Comparison of ENCODE assay signal across 8 mouse cellular contexts in genomic region chr8:84975434-84975833, GRCm38 (mm10). TPM values are rescaled to one million over a fixed set of nuclear protein-coding genes. Genes with fewer than 3 reads are reported as not detected.
DNase-seq lines count a peak whose midpoint lies in the region; ATAC-seq and TF ChIP-seq lines count a peak whose summit lies in the region.

No protein-coding gene starts in this region.

- TF ChIP-seq CTCF in liver, embryonic 14.5 days (IDR thresholded peaks at IDR 0.05; ENCODE audit: low read depth): peak; percentile 93

- no peak overlapping the region for H3K9ac ChIP-seq in midbrain, embryonic 15.5 days
- peak overlapping the region; percentile 53 for H3K9ac ChIP-seq in liver, embryonic 14.5 days (replicated peaks)
- H3K9ac ChIP-seq in neural tube, embryonic 14.5 days (replicated peaks; ENCODE audit: low read depth, low read length): no peak overlapping the region

- DNase-seq in midbrain, embryonic 10.5 days (ENCODE audit: low spot score): peak; percentile 59
- peak; percentile 79 for DNase-seq in c-Kit-positive CD71-positive TER-119-positive erythroid progenitor cells, embryonic 14.5 days (ENCODE audit: low spot score)
- peak; percentile 48 for DNase-seq in gastrocnemius, postnatal 25 days
- peak; percentile 72 for DNase-seq in kidney, adult 18-20 months
- no peak for DNase-seq in liver, embryonic 14.5 days (ENCODE audit: low read depth in 3 of 3, low spot score in 3 of 3)
- peak; percentile 51 to 61 for DNase-seq in urinary bladder, postnatal 36 days (ENCODE audit: low spot score in 2 of 2)

- H3K4me3 ChIP-seq in midbrain, embryonic 10.5 days: peak overlapping the region; percentile 64; the same call in 1 of the 2 replicates
- H3K4me3 ChIP-seq in midbrain, embryonic 15.5 days: no peak overlapping the region
- H3K4me3 ChIP-seq in liver, embryonic 14.5 days (ENCODE audit: insufficient read depth in 1 of 2, low read depth in 2 of 2, low read length in 2 of 2): peak overlapping the region; percentile 44 to 89
- H3K4me3 ChIP-seq in neural tube, embryonic 14.5 days (ENCODE audit: low read depth, low read length): no peak overlapping the region

- no peak overlapping the region for H3K27ac ChIP-seq in midbrain, embryonic 10.5 days (replicated peaks)
- H3K27ac ChIP-seq in midbrain, embryonic 15.5 days: no peak overlapping the region
- peak overlapping the region; percentile 97 for H3K27ac ChIP-seq in liver, embryonic 14.5 days
- peak overlapping the region; percentile 72; the same call in 1 of the 2 replicates for H3K27ac ChIP-seq in neural tube, embryonic 14.5 days (ENCODE audit: low read depth, low read length)

- no peaks in the 10 kb centered on the region for H3K9me3 ChIP-seq in midbrain, embryonic 10.5 days (replicated peaks)
- H3K9me3 ChIP-seq in midbrain, embryonic 15.5 days: no peaks in the 10 kb centered on the region
- H3K9me3 ChIP-seq in liver, embryonic 14.5 days (ENCODE audit: control insufficient read depth, low read length): no peaks in the 10 kb centered on the region
- no peaks in the 10 kb centered on the region for H3K9me3 ChIP-seq in neural tube, embryonic 14.5 days (ENCODE audit: control insufficient read depth, low read length)

- ATAC-seq in midbrain, embryonic 15.5 days (replicated peaks): no peak
- no peak for ATAC-seq in liver, embryonic 14.5 days (ENCODE audit: insufficient read depth)
- no peak for ATAC-seq in neural tube, embryonic 14.5 days (ENCODE audit: low read depth)

- 33% methylated on average over 7 of the region's 7 CpGs for WGBS in midbrain, embryonic 10.5 days
- WGBS in midbrain, embryonic 15.5 days: 31% methylated on average over 7 of the region's 7 CpGs
- 28% methylated on average over 7 of the region's 7 CpGs for WGBS in liver, embryonic 14.5 days (ENCODE audit: insufficient replicate concordance)
- WGBS in neural tube, embryonic 14.5 days: 33% methylated on average over 7 of the region's 7 CpGs

- H3K36me3 ChIP-seq in midbrain, embryonic 10.5 days: peaks cover 48% of the 10 kb centered on the region
- peaks cover 22% of the 10 kb centered on the region for H3K36me3 ChIP-seq in midbrain, embryonic 15.5 days (replicated peaks)
- H3K36me3 ChIP-seq in liver, embryonic 14.5 days (replicated peaks; ENCODE audit: control insufficient read depth, insufficient read depth, low read depth): peaks cover 44% of the 10 kb centered on the region
- peaks cover 24% of the 10 kb centered on the region for H3K36me3 ChIP-seq in neural tube, embryonic 14.5 days (ENCODE audit: control insufficient read depth, insufficient read depth, low read length)

- H3K4me1 ChIP-seq in midbrain, embryonic 10.5 days: peaks cover 70% of the 10 kb centered on the region
- peaks cover 74% of the 10 kb centered on the region for H3K4me1 ChIP-seq in midbrain, embryonic 15.5 days
- peaks cover 50 to 51% of the 10 kb centered on the region in 2 experiments for H3K4me1 ChIP-seq in liver, embryonic 14.5 days (replicated peaks; ENCODE audit: control insufficient read depth in 2 of 2, insufficient read depth in 2 of 2, low read length in 1 of 2)
- H3K4me1 ChIP-seq in neural tube, embryonic 14.5 days (ENCODE audit: control insufficient read depth, insufficient read depth, low read length): peaks cover 42% of the 10 kb centered on the region

- H3K27me3 ChIP-seq in midbrain, embryonic 10.5 days (ENCODE audit: low read depth, poor library complexity, severe bottlenecking): peaks cover 39% of the 10 kb centered on the region
- H3K27me3 ChIP-seq in midbrain, embryonic 15.5 days (replicated peaks): peaks cover 13% of the 10 kb centered on the region
- no peaks in the 10 kb centered on the region for H3K27me3 ChIP-seq in liver, embryonic 14.5 days (ENCODE audit: control insufficient read depth, insufficient read depth, low read length)
- 0 out of 2 replicates have a peak, but pooled peaks cover 4% of the 10 kb centered on the region for H3K27me3 ChIP-seq in neural tube, embryonic 14.5 days (ENCODE audit: control insufficient read depth, insufficient read depth, low read length)

- 0 out of 2 replicates have a peak, but pooled peaks have one; percentile 19 for TF ChIP-seq EP300 in liver, embryonic 14.5 days (IDR thresholded peaks at IDR 0.05; ENCODE audit: low read depth)

- H3K4me2 ChIP-seq in midbrain, embryonic 15.5 days: no peak overlapping the region
- H3K4me2 ChIP-seq in liver, embryonic 14.5 days (ENCODE audit: low read depth): peak overlapping the region; percentile 95
- H3K4me2 ChIP-seq in neural tube, embryonic 14.5 days (ENCODE audit: low read depth, low read length): peak overlapping the region; percentile 100; the same call in 1 of the 2 replicates

RNA-seq across cellular contexts. Expression of gene Junb, which starts 3.1 kb away (rescaled TPM):
- 5.0 and 5.4 TPM in 2 replicates for polyA plus RNA-seq in midbrain, embryonic 10.5 days (2016; fragmentation: Nextera tagmentation; extraction: Ambion mirVana)
- 5.5 and 6.8 TPM in 2 replicates for polyA plus RNA-seq in midbrain, embryonic 15.5 days (2015; fragmentation: Nextera tagmentation; extraction: Ambion mirVana)
- total RNA-seq in gastrocnemius, postnatal 25 days (2021): 1 to 10 TPM; 5.1 to 6.9 TPM
- 8.3 and 10.5 TPM in 2 replicates for polyA plus RNA-seq in liver, embryonic 14.5 days (2012; rRNA removed)
- polyA plus RNA-seq in liver, embryonic 14.5 days (2014; fragmentation: Nextera tagmentation; extraction: Ambion mirVana): 10.5 and 11.2 TPM in 2 replicates
- 5.4 and 8.4 TPM in 2 replicates for polyA plus RNA-seq in neural tube, embryonic 14.5 days (2014; fragmentation: Nextera tagmentation; extraction: Ambion mirVana)

RNA-seq across cellular contexts. Expression of gene Rnaseh2a, which starts 5.9 kb away (rescaled TPM):
- 136 and 158 TPM in 2 replicates for polyA plus RNA-seq in midbrain, embryonic 10.5 days (2016; fragmentation: Nextera tagmentation; extraction: Ambion mirVana)
- polyA plus RNA-seq in midbrain, embryonic 15.5 days (2015; fragmentation: Nextera tagmentation; extraction: Ambion mirVana): 54.2 and 54.7 TPM in 2 replicates
- 10 to 100 TPM; 22.2 to 24.7 TPM for total RNA-seq in gastrocnemius, postnatal 25 days (2021)
- polyA plus RNA-seq in liver, embryonic 14.5 days (2012; rRNA removed): 49.3 and 56.2 TPM in 2 replicates
- 107 and 125 TPM in 2 replicates for polyA plus RNA-seq in liver, embryonic 14.5 days (2014; fragmentation: Nextera tagmentation; extraction: Ambion mirVana)
- polyA plus RNA-seq in neural tube, embryonic 14.5 days (2014; fragmentation: Nextera tagmentation; extraction: Ambion mirVana): 45.7 and 48.0 TPM in 2 replicates

RNA-seq across cellular contexts. Expression of gene Prdx2, which starts 6.0 kb away (rescaled TPM):
- polyA plus RNA-seq in midbrain, embryonic 10.5 days (2016; fragmentation: Nextera tagmentation; extraction: Ambion mirVana): 1,203 and 1,278 TPM in 2 replicates
- 1,276 and 1,344 TPM in 2 replicates for polyA plus RNA-seq in midbrain, embryonic 15.5 days (2015; fragmentation: Nextera tagmentation; extraction: Ambion mirVana)
- 100 to 1,000 TPM; 192 to 200 TPM for total RNA-seq in gastrocnemius, postnatal 25 days (2021)
- polyA plus RNA-seq in liver, embryonic 14.5 days (2012; rRNA removed): 1,117 and 1,155 TPM in 2 replicates
- 2,207 and 2,282 TPM in 2 replicates for polyA plus RNA-seq in liver, embryonic 14.5 days (2014; fragmentation: Nextera tagmentation; extraction: Ambion mirVana)
- polyA plus RNA-seq in neural tube, embryonic 14.5 days (2014; fragmentation: Nextera tagmentation; extraction: Ambion mirVana): 1,214 and 1,252 TPM in 2 replicates

RNA-seq across cellular contexts. Expression of gene Gm49661, which starts 6.2 kb away (rescaled TPM):
- polyA plus RNA-seq in midbrain, embryonic 10.5 days (2016; fragmentation: Nextera tagmentation; extraction: Ambion mirVana): not detected in 2 replicates
- not detected in 2 replicates for polyA plus RNA-seq in midbrain, embryonic 15.5 days (2015; fragmentation: Nextera tagmentation; extraction: Ambion mirVana)
- total RNA-seq in gastrocnemius, postnatal 25 days (2021): not detected
- polyA plus RNA-seq in liver, embryonic 14.5 days (2012; rRNA removed): not detected in 2 replicates
- polyA plus RNA-seq in liver, embryonic 14.5 days (2014; fragmentation: Nextera tagmentation; extraction: Ambion mirVana): not detected in 2 replicates
- not detected in 2 replicates for polyA plus RNA-seq in neural tube, embryonic 14.5 days (2014; fragmentation: Nextera tagmentation; extraction: Ambion mirVana)

RNA-seq across cellular contexts. Expression of gene Hook2, which starts 15.0 kb away (rescaled TPM):
- 18.2 and 18.4 TPM in 2 replicates for polyA plus RNA-seq in midbrain, embryonic 10.5 days (2016; fragmentation: Nextera tagmentation; extraction: Ambion mirVana)
- polyA plus RNA-seq in midbrain, embryonic 15.5 days (2015; fragmentation: Nextera tagmentation; extraction: Ambion mirVana): 38.9 and 41.1 TPM in 2 replicates
- total RNA-seq in gastrocnemius, postnatal 25 days (2021): 1 to 10 TPM; 1.1 to 1.3 TPM
- polyA plus RNA-seq in liver, embryonic 14.5 days (2012; rRNA removed): 2.3 and 4.3 TPM in 2 replicates
- polyA plus RNA-seq in liver, embryonic 14.5 days (2014; fragmentation: Nextera tagmentation; extraction: Ambion mirVana): 3.2 and 4.3 TPM in 2 replicates
- 25.5 and 31.2 TPM in 2 replicates for polyA plus RNA-seq in neural tube, embryonic 14.5 days (2014; fragmentation: Nextera tagmentation; extraction: Ambion mirVana)

Comparison
In these comparisons a context has a peak if more than half of its experiments do, and no peak if none do; other contexts are left out.
1. H3K4me3 ChIP-seq: peak in midbrain, embryonic 10.5 days (single experiment) and liver, embryonic 14.5 days (2 of 2); none in midbrain, embryonic 15.5 days (single experiment) and neural tube, embryonic 14.5 days (single experiment).
2. DNase-seq: peak in midbrain, embryonic 10.5 days (single experiment), c-Kit-positive CD71-positive TER-119-positive erythroid progenitor cells, embryonic 14.5 days (single experiment), gastrocnemius, postnatal 25 days (single experiment), kidney, adult 18-20 months (single experiment) and urinary bladder, postnatal 36 days (2 of 2); none in liver, embryonic 14.5 days (0 of 3).
3. H3K27ac ChIP-seq: peak in liver, embryonic 14.5 days (single experiment) and neural tube, embryonic 14.5 days (single experiment); none in midbrain, embryonic 10.5 days (single experiment) and midbrain, embryonic 15.5 days (single experiment).